Mouse (Mus musculus): Measurements from ENCODE around the gene Lpar2. TPM values are rescaled to one million over a fixed set of nuclear protein-coding genes. Genes with fewer than 3 reads are reported as not detected.
A peak's percentile ranks its signal among the peaks of the same experiment; 100 is the strongest.

Lpar2 gene
- total and polyA plus RNA-seq, 3 experiments = 1.2 to 2.9 (median 2.5) TPM

DNA sequence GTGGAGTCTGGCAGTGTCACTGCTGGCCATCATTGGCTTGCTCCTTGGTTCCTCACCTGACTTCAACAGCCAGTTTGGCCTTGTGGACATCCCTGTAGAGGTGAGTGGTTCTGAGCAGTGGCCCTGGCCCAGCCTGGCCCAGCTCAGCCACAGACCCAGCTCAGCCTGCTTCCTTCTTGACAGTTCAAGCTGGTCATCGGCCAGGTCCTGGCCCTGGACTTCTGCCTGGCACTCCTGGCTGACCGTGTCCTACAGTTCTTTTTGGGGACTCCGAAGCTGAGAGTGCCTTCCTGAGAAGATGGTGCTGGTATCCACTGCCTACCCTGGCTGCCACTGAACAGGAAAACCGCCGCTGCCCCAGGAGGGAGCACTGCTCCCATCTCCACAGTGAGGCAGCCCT lies 15.0 kb upstream of the Lpar2 start:
- DNase-seq = peak; percentile 6

- DNase-seq = peak; percentile 89
These were observed 13.9 kb upstream of the Lpar2 start, which contains the start of gene Gmip for GRCm38 (mm10) chr8:69808094-69808863. Gene Gmip, plus strand, starts transcription at chr8:69808679.

DNA sequence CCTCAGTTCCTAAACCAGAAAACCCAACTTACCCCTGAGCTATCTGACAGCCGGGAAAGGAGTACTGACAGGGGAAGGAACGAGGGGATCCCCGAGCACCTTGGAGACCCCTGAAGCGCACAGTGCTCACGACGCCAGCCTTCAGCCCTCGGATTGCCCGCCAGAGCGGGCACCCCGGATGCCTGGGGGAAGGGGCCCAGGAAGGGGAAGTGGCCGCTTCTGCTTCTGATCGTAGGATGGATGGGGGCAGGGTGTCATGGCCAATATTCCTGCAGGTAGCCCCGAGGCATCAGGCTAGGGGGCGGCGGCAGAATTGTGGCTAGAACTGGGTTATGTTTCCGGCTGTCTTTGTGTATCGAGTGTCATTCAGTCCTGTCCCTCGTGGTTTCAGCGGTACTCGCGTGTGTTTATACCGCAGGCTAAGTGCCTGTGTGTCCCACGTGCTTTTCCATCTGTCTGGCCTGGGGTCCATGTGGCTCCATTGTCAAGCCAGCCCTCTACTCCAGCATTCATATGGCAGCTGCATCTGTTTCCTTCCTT lies 13.3 kb upstream of the Lpar2 start:
- no peak for DNase-seq

DNA sequence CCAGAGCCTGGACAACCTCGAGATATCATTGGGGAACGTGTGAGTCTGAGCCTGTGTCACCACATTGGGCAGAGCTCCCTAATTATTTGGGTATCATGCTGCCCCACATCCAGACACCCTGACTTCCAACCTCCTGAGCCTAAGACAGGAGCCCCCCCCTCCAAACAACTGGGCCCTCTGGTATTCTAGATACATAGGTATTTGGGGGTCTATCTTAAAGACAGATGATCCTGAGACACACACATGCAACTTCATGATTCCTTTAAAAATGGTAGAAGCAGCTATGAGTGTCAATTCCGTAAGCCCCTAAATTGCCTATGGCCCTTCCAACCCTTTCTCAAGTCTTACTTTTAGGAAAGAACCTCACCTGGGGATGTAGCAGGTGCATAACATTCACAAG lies 12.4 kb upstream of the Lpar2 start:
- no peak for DNase-seq

DNA sequence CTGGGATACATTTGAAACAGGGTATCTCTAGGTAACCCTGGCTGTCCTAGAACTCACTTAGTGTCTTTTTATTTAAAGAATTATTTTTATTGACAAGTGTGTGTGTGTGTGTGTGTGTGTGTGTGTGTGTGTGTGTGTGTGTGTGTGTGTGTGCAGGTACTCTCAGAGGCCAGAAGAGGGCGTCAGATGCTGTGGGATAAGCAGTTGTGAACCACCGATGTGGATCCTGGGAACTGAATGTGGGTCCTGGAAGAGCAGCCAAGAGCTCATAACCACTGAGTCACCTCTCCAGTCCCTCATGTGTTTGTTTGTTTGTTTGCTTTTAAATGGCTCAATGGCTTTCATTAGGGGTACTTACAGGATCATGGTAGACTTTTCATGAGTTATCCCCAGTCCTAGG lies 7.3 kb upstream of the Lpar2 start:
- no peak for DNase-seq

GRCm38 (mm10) chr8:69815396-69815795 lies 6.8 kb upstream of the Lpar2 start:
- no peak for DNase-seq

DNA sequence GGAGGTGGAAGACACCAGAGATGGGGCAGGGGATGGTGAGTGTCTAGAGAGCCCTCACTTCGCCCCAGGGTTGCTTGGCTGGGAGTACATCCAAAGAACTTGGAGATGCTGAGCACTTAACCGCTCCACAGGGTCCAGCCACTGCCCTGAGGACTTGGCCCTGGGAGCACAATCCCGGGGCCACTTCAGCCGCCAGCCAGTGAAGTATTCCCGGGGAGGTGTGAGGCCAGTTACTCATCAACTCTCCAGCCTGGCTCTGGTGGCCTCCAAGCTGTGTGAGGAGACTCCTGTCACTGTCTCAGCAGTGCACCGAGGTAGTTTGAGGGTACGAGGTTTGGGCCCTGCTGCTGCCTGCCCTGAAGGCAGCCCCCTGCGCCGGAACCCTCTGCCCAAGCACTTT lies 1.8 kb upstream of the Lpar2 start:
- DNase-seq = no peak

GRCm38 (mm10) chr8:69821971-69822385 lies 251 bp upstream of the Lpar2 start:
- peak; percentile 70 for DNase-seq

GRCm38 (mm10) chr8:69826371-69826770 lies 4.1 kb downstream of the Lpar2 start:
- no peak for DNase-seq

GRCm38 (mm10) chr8:69832298-69832853 lies 10.1 kb downstream of the Lpar2 start, which contains the start of gene Pbx4:
Gene Pbx4, plus strand, starts transcription at chr8:69832491.
- DNase-seq = peak; percentile 88

DNA sequence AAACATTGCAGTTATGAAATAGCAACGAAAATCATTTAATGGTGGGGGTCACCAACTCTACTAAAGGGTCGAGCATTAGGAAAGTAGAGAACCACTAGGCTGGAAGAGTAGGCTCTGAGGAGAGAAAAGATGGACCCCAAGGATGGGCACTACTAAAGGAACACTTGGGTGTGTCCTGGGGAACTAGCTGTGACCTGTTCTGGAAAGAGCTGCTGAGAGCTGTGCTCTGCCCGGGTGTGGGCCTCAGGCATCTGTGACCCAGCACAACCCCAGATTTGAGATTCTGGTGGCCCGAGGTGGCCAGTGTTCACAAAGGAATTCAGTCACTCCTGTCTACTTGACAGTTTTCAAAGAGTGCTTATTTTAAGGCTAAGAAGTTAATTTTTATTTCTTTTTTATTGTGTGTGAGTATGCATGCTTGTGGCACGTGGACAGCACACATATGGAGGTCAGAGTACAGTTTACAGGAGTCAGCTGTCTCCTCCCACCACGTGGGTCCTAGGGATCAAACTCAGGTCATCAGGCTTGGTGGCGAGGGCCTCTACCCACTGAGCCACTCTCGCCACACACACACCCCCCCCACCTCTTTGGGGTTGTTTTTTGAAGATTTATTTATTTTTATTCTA lies 14.9 kb downstream of the Lpar2 start:
- DNase-seq = no peak

- no peak for DNase-seq
These were observed 25.2 kb downstream of the Lpar2 start for GRCm38 (mm10) chr8:69847167-69848065.

DNA sequence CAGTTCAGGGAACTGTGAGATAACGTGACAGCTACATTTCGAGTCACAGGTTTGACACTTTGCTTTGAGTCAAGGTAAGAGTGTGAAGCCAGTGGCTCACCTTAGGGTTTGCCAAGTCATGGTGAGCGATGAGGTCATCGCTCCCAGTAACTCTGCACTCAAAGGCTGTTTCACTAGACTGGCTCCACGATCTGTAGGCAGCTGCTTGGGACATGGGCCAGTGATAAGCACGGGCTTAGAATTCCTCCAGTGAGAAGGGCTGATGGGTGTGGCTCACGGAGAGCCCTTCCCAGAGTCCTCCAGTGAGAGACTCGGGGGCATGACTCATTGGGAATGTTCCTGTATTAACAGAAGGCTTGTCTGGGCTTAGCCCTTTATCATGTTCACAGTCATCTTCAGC lies 26.7 kb downstream of the Lpar2 start:
- peak; percentile 80 for DNase-seq

GRCm38 (mm10) chr8:69849899-69850298 lies 27.7 kb downstream of the Lpar2 start:
- no peak for DNase-seq

- peak; percentile 50 for DNase-seq
These were observed 28.8 kb downstream of the Lpar2 start for GRCm38 (mm10) chr8:69850926-69851506.

DNA sequence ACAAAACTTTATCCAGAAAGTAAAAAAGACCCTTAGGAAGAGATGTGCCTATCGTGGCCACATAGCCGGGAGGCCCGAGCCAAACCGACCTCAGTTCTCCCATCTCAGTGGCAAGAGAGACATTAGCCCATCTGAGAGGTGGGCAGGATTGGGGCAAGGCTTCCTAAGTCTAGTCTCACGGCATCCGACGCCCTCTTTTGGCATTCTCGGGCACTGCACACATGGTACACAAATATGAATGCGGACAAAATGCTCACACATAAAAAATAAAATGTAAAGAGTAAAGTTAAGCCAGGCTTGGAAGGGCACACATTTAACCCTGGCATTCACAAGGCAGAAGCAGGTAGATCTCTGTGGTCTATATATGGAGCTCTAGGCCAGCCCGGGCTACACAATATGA lies 31.6 kb downstream of the Lpar2 start:
- DNase-seq = no peak

DNA sequence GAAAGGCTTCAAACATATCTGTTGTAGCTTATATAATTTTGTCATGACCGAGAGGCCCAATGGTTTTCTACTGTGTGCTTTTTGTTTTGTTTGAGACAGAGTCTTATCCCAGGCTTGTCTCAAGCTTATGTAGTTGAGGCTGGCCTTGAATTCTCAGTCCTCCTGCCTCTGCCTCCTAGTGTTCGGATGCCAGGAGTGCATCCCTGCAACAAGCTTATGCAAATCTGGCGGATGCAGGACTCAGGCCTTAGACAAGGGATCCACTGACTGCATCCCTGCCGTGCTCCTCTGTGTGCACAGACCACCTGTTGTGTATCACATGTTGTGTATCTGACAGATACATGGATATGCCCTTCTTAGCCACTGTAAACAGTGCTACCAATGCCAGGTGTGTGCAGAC lies 38.6 kb downstream of the Lpar2 start:
- no peak for DNase-seq

DNA sequence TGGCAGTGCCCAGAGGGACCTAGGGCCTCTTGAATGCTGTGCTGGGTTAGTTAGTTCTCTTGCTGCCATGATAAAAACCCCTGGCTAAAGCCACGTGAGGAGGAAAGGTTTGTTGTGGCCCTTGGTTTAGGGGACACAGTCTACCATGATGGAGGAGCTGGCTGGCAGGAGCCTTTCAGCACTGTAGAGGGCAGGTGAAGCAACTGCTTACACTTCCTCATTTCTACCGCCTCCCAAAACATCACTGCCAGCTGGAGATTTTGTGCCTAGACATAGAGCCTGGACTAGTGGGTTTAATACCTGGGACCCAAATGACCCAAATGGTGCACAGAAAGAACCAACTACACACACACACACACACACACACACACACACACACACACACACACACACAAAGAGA lies 39.0 kb downstream of the Lpar2 start:
- DNase-seq = no peak

GRCm38 (mm10) chr8:69863387-69864020 lies 41.3 kb downstream of the Lpar2 start:
- DNase-seq = no peak

DNA sequence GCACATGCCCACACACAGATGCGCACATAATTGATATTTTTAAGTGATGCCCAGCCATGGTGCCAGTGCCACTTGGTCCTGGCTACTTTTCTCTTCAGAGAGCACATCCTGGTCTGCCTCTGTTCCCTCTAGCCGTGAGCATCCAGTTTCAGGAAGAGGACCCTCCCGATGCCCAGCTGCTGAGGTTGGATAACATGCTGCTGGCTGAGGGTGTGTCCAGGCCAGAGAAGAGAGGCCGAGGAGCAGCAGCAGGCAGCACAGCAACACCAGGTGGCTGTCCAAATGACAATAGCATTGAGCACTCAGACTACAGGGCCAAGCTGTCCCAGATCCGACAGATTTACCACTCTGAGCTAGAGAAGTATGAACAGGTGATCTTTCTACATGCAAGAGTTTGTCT lies 42.0 kb downstream of the Lpar2 start:
- DNase-seq = no peak

DNA sequence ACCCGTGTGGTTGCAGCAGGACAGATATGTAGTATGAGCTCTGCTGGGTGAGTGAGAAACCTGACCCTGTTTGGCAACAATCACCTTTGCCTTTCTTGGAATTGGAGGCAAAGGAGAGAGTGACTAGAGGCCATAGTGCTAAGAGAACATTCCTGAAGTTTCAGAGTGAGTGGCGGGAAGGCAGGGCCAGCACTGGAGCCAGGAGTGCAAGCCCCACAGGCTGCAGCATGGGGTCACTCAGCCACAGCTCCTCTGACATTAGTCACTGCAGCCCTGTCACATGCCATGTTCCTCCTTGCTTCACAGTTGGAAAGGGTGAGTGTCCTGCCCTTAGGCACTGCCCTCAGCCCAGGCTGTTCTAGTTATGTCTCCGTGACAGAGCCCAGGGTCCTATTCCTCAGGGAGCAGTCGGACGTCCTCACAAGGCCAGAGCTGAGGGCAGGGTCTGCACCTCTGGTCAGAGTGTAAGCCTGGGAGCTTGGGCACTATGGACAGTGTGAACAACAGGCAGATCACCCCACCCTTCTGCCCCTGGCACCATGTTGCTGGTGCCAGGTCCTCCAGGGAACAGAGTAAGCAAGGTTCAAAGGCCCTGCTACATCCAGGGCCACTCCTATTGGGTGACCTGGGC lies 45.6 kb downstream of the Lpar2 start:
- DNase-seq = peak; percentile 49

All from adrenal gland, adult 2 months (tissue).